Mouse (Mus musculus): ENCODE data around the gene Osbpl2. TPM values are rescaled to one million over a fixed set of nuclear protein-coding genes. Genes with fewer than 3 reads are reported as not detected.

Osbpl2 gene
- polyA plus RNA-seq, 1 experiment from 2014 or later: 33.4 TPM

DNA sequence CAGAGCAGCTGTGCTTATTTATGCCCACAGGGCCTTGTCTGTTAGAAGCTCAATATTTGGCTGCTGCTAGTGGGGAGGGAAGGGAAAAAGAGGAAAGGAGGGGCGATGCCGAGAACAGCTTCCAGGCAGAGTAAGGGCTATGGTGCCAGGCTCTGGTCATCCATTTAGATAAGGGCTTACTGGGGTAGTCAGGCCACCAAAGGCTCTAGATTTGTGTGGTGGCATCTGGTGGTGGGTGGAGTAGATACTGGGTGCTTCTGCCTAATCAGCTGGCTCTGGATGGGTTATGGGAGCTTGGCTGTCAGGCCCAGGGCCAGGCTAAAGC, 86.8 kb downstream of the Osbpl2 start:
- Histone ChIP-seq H3K27ac (ENCODE audit: low read depth, low read length) (no peak overlapping the region), H3K4me2 (no peak overlapping the region), H3K27me3 (ENCODE audit: control insufficient read depth, insufficient read depth, low read length) (no peaks in the 10 kb centered on the region), H3K4me1 (ENCODE audit: control insufficient read depth, insufficient read depth, low read length) (no peaks in the 10 kb centered on the region; the same call in 1 of the 2 replicates), H3K9ac (ENCODE audit: low read depth, low read length) (no peak overlapping the region), H3K36me3 (ENCODE audit: control insufficient read depth, insufficient read depth, low read length) (0 out of 2 replicates have a peak, but pooled peaks cover 2% of the 10 kb centered on the region), H3K9me3 (replicated peaks; ENCODE audit: control insufficient read depth, low read length) (no peaks in the 10 kb centered on the region), H3K4me3 (ENCODE audit: low read depth, low read length) (no peak overlapping the region)
- 80% methylated on average over 2 of the region's 2 CpGs for WGBS (ENCODE audit: insufficient replicate concordance)
- no peak for ATAC-seq (replicated peaks; ENCODE audit: insufficient number of reproducible peaks, low FRiP score, low TSS enrichment)

GRCm38 (mm10) chr2:180207840-180208239, 88.7 kb downstream of the Osbpl2 start:
- no peak overlapping the region for H3K27ac ChIP-seq (ENCODE audit: low read depth, low read length)
- ATAC-seq (replicated peaks; ENCODE audit: insufficient number of reproducible peaks, low FRiP score, low TSS enrichment): no peak
- H3K4me1 ChIP-seq (ENCODE audit: control insufficient read depth, insufficient read depth, low read length): no peaks in the 10 kb centered on the region; the same call in 1 of the 2 replicates
- no peak overlapping the region for H3K4me3 ChIP-seq (ENCODE audit: low read depth, low read length)
- no peak overlapping the region for H3K4me2 ChIP-seq
- no peaks in the 10 kb centered on the region for H3K27me3 ChIP-seq (ENCODE audit: control insufficient read depth, insufficient read depth, low read length)
- no peak overlapping the region for H3K9ac ChIP-seq (ENCODE audit: low read depth, low read length)
- H3K9me3 ChIP-seq (replicated peaks; ENCODE audit: control insufficient read depth, low read length): peaks cover 2% of the 10 kb centered on the region; the same call in 1 of the 2 replicates
- WGBS (ENCODE audit: insufficient replicate concordance): 62% methylated on average over 7 of the region's 7 CpGs
- H3K36me3 ChIP-seq (ENCODE audit: control insufficient read depth, insufficient read depth, low read length): no peaks in the 10 kb centered on the region

DNA sequence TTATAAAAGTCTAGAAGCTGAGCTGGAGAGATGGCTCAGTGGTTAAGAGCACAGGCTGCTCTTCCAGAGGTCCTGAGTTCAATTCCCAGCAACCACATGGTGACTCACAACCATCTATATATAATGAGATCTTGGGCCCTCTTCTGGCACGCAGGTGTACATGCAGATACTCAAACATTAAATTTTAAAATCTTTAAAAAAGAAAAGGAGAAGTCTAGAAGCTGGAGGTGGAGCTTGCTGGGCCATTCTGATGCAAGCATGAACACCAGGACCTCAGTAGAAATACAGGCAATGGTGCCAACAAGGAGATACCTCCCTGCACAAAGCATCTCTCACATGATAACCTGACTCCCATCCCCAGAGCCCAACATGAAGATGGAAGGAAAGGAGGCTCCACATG, 89.9 kb downstream of the Osbpl2 start:
- no peak overlapping the region for H3K27ac ChIP-seq (ENCODE audit: low read depth, low read length)
- no peak for ATAC-seq (replicated peaks; ENCODE audit: insufficient number of reproducible peaks, low FRiP score, low TSS enrichment)
- WGBS (ENCODE audit: insufficient replicate concordance): 84% methylated on average over 1 of the region's 1 CpGs

GRCm38 (mm10) chr2:180212255-180212654, 93.1 kb downstream of the Osbpl2 start:
- ATAC-seq (replicated peaks; ENCODE audit: insufficient number of reproducible peaks, low FRiP score, low TSS enrichment): no peak
- Histone ChIP-seq H3K27me3 (ENCODE audit: control insufficient read depth, insufficient read depth, low read length) (no peaks in the 10 kb centered on the region), H3K4me2 (no peak overlapping the region), H3K9ac (ENCODE audit: low read depth, low read length) (no peak overlapping the region), H3K36me3 (ENCODE audit: control insufficient read depth, insufficient read depth, low read length) (no peaks in the 10 kb centered on the region), H3K27ac (ENCODE audit: low read depth, low read length) (no peak overlapping the region), H3K4me3 (ENCODE audit: low read depth, low read length) (no peak overlapping the region), H3K4me1 (ENCODE audit: control insufficient read depth, insufficient read depth, low read length) (peaks cover 22% of the 10 kb centered on the region), H3K9me3 (replicated peaks; ENCODE audit: control insufficient read depth, low read length) (peaks cover 2% of the 10 kb centered on the region; the same call in 1 of the 2 replicates)
- WGBS (ENCODE audit: insufficient replicate concordance): 91% methylated on average over 3 of the region's 3 CpGs

More for the DNA sequence above, 89.9 kb downstream of the Osbpl2 start:
- Histone ChIP-seq H3K9me3 (replicated peaks; ENCODE audit: control insufficient read depth, low read length) (peaks cover 2% of the 10 kb centered on the region; the same call in 1 of the 2 replicates), H3K36me3 (ENCODE audit: control insufficient read depth, insufficient read depth, low read length) (no peaks in the 10 kb centered on the region), H3K27me3 (ENCODE audit: control insufficient read depth, insufficient read depth, low read length) (no peaks in the 10 kb centered on the region), H3K4me3 (ENCODE audit: low read depth, low read length) (no peak overlapping the region), H3K9ac (ENCODE audit: low read depth, low read length) (no peak overlapping the region), H3K4me2 (no peak overlapping the region), H3K4me1 (ENCODE audit: control insufficient read depth, insufficient read depth, low read length) (no peaks in the 10 kb centered on the region; the same call in none of the 2 replicates)

Small RNA genes within 50 kb of the gene (microRNA-seq; reads per million reads assigned to microRNA genes)
- not detected for gene Mir7005 (ENCODE audit: borderline number of aligned reads)

Other genes with a start within 250 kb of the Osbpl2 start
- gene Taf4, start 142.7 kb upstream of the Osbpl2 start, polyA plus RNA-seq (2014; fragmentation: Nextera tagmentation; extraction: Ambion mirVana): 3.3 and 4.2 TPM in 2 replicates
- gene Lsm14b, start 94.3 kb upstream of the Osbpl2 start, polyA plus RNA-seq (2014; fragmentation: Nextera tagmentation; extraction: Ambion mirVana): 3.9 and 4.3 TPM in 2 replicates
- gene Psma7, start 76.9 kb upstream of the Osbpl2 start, polyA plus RNA-seq (2014; fragmentation: Nextera tagmentation; extraction: Ambion mirVana): 495 and 521 TPM in 2 replicates
- 2.3 and 4.8 TPM in 2 replicates for gene Ss18l1, start 76.8 kb upstream of the Osbpl2 start, polyA plus RNA-seq (2014; fragmentation: Nextera tagmentation; extraction: Ambion mirVana)
- gene Mtg2, start 48.7 kb upstream of the Osbpl2 start, polyA plus RNA-seq (2014; fragmentation: Nextera tagmentation; extraction: Ambion mirVana): 24.6 and 27.3 TPM in 2 replicates
- not detected in 2 replicates for gene Hrh3, start 14.8 kb upstream of the Osbpl2 start, polyA plus RNA-seq (2014; fragmentation: Nextera tagmentation; extraction: Ambion mirVana)
- gene Adrm1, start 52.2 kb downstream of the Osbpl2 start, polyA plus RNA-seq (2014; fragmentation: Nextera tagmentation; extraction: Ambion mirVana): 121 and 126 TPM in 2 replicates
- 24.0 and 27.5 TPM in 2 replicates for gene Lama5, start 106.6 kb downstream of the Osbpl2 start, polyA plus RNA-seq (2014; fragmentation: Nextera tagmentation; extraction: Ambion mirVana)
- 347 and 390 TPM in 2 replicates for gene Rps21, start 138.1 kb downstream of the Osbpl2 start, polyA plus RNA-seq (2014; fragmentation: Nextera tagmentation; extraction: Ambion mirVana)
- 11.8 TPM in 2 replicates for gene Cables2, start 154.2 kb downstream of the Osbpl2 start, polyA plus RNA-seq (2014; fragmentation: Nextera tagmentation; extraction: Ambion mirVana)
- gene Rbbp8nl, start 170.6 kb downstream of the Osbpl2 start, polyA plus RNA-seq (2014; fragmentation: Nextera tagmentation; extraction: Ambion mirVana): 0.10 TPM in 1 of 2 replicates, not detected in the other
- 25.7 and 28.0 TPM in 2 replicates for gene Gata5, start 215.4 kb downstream of the Osbpl2 start, polyA plus RNA-seq (2014; fragmentation: Nextera tagmentation; extraction: Ambion mirVana)

Measured in heart, embryonic 11.5 days (tissue).